ENCODE assay signal across 26 mouse cellular contexts in genomic region chr10:106910108-106910507, GRCm38 (mm10).
DNase-seq lines count a peak whose midpoint lies in the region; ATAC-seq and TF ChIP-seq lines count a peak whose summit lies in the region.
"Had no signal": no experiment of that assay in that cellular context is flagged by ENCODE, and none has a peak within 500 bp of the region (broad histone marks: within the 10 kb centered on the region; RNA-seq: fewer than 3 reads in every experiment).

No protein-coding gene starts in this region.

- H3K4me1 ChIP-seq in forebrain, embryonic 16.5 days (replicated peaks; ENCODE audit: control insufficient read depth, insufficient read depth, low read length), result no peaks in the 10 kb centered on the region; the same call in 1 of the 2 replicates
- H3K4me1 ChIP-seq: embryonic facial prominence, embryonic 10.5 days; embryonic facial prominence, embryonic 13.5 days; hindbrain, embryonic 12.5 days; hindbrain, embryonic 15.5 days; intestine, embryonic 15.5 days had no signal

- no peaks in the 10 kb centered on the region for H3K9me3 ChIP-seq in forebrain, embryonic 16.5 days (ENCODE audit: control insufficient read depth, low read length)
- H3K9me3 ChIP-seq: embryonic facial prominence, embryonic 10.5 days; hindbrain, embryonic 12.5 days; hindbrain, embryonic 15.5 days; intestine, embryonic 15.5 days had no signal

- intact Hi-C loops in left cerebral cortex, postnatal 14 days (cut with DNase I), result loop anchor here (10.0 kb wide), 1 partner anchor 305 kb away; no protein-coding TSS in a partner anchor

- ATAC-seq in forebrain, embryonic 16.5 days, result peak; percentile 45; the same call in 1 of the 2 replicates
- ATAC-seq: activated CD4-positive, CD25-positive, alpha-beta regulatory T cell, adult 4 months; CD4-positive, CD25-positive, alpha-beta regulatory T cell, adult 4 months; intestine, embryonic 15.5 days had no signal

- H3K9ac ChIP-seq in forebrain, embryonic 16.5 days (replicated peaks; ENCODE audit: low read depth, low read length), result no peak overlapping the region
- H3K9ac ChIP-seq: embryonic facial prominence, embryonic 13.5 days; hindbrain, embryonic 12.5 days; hindbrain, embryonic 15.5 days; intestine, embryonic 15.5 days had no signal

- 19% methylated on average over 3 of the region's 3 CpGs for WGBS in forebrain, embryonic 16.5 days

- H3K4me2 ChIP-seq in forebrain, embryonic 16.5 days (ENCODE audit: low read length), result no peak overlapping the region
- H3K4me2 ChIP-seq: embryonic facial prominence, embryonic 13.5 days; heart, embryonic 11.5 days; hindbrain, embryonic 12.5 days; hindbrain, embryonic 15.5 days; intestine, embryonic 15.5 days had no signal

- H3K27ac ChIP-seq in layer of hippocampus, adult 2 months, result 0 out of 2 replicates have a peak overlapping the region, but pooled peaks have one; percentile 29
- no peak overlapping the region for H3K27ac ChIP-seq in forebrain, embryonic 16.5 days (ENCODE audit: low read length)
- H3K27ac ChIP-seq: embryonic facial prominence, embryonic 10.5 days; embryonic facial prominence, embryonic 13.5 days; gastrocnemius, adult 2 months; hindbrain, embryonic 12.5 days; hindbrain, embryonic 15.5 days; intestine, embryonic 15.5 days had no signal

- peaks cover 3% of the 10 kb centered on the region; the same call in 1 of the 2 replicates for H3K36me3 ChIP-seq in forebrain, embryonic 16.5 days (ENCODE audit: control insufficient read depth, insufficient read depth)
- H3K36me3 ChIP-seq: embryonic facial prominence, embryonic 10.5 days; embryonic facial prominence, embryonic 13.5 days; hindbrain, embryonic 12.5 days; intestine, embryonic 15.5 days had no signal

- DNase-seq in layer of hippocampus, adult 2 months (ENCODE audit: low spot score in 2 of 2), result no peak
- DNase-seq in layer of hippocampus, adult 11-12 months (ENCODE audit: low spot score), result no peak
- peak; percentile 66 for DNase-seq in brain, embryonic 14.5 days (ENCODE audit: low read depth)
- DNase-seq in left cerebral cortex, postnatal 14 days (ENCODE audit: low spot score in 2 of 2), result no peak
- DNase-seq in yolk sac, embryonic 10.5 days (ENCODE audit: low spot score), result no peak
- DNase-seq: adrenal gland, adult 8-10 months; adrenal gland, postnatal 25 days; cerebellum, adult 11 months; cerebellum, adult 2 months; cerebellum, adult 9-11 months; cerebellum, postnatal 36 days; embryo, embryonic 11 days; gastrocnemius, adult 2 months; gastrocnemius, postnatal 14 days; heart, adult 11 months; kidney, adult 11 months had no signal

- no peaks in the 10 kb centered on the region for H3K27me3 ChIP-seq in forebrain, embryonic 16.5 days (replicated peaks; ENCODE audit: control insufficient read depth, insufficient read depth, low read length)
- H3K27me3 ChIP-seq: embryonic facial prominence, embryonic 13.5 days; hindbrain, embryonic 12.5 days; hindbrain, embryonic 15.5 days; intestine, embryonic 15.5 days had no signal

- no peak overlapping the region for H3K4me3 ChIP-seq in layer of hippocampus, adult 2 months
- H3K4me3 ChIP-seq in forebrain, embryonic 16.5 days (replicated peaks; ENCODE audit: low read length), result no peak overlapping the region
- H3K4me3 ChIP-seq: embryonic facial prominence, embryonic 10.5 days; embryonic facial prominence, embryonic 13.5 days; erythroblast, embryonic 14.5 days; gastrocnemius, adult 2 months; hindbrain, embryonic 12.5 days; hindbrain, embryonic 15.5 days; intestine, embryonic 15.5 days had no signal

- TF ChIP-seq CTCF in layer of hippocampus, adult 2 months (conservative IDR thresholded peaks at IDR 0.05), result no peak
- TF ChIP-seq CTCF in brain, embryonic 14.5 days (IDR thresholded peaks at IDR 0.05; ENCODE audit: borderline replicate concordance, extremely low read depth, insufficient read depth, insufficient read length), result no peak

- TF ChIP-seq POLR2A in brain, embryonic 14.5 days (IDR thresholded peaks at IDR 0.05; ENCODE audit: borderline replicate concordance, extremely low read depth, insufficient read depth, insufficient read length, poor library complexity, severe bottlenecking), result no peak
